Mouse (Mus musculus) brain, embryonic 18.5 days (tissue): ENCODE data around the gene Smndc1.
"Not testable (repeated sequence)": the region's sequence is repeated elsewhere in the genome, so short reads cannot be mapped to it uniquely, and the experiment has no call there.

ENCODE experiments used
- DNase-seq: peaks from one replicate; pipeline ENCODE4 v3.0.0-alpha.2; 2012; ENCODE audit warnings: low read depth, low spot score

Smndc1 gene

GRCm38 (mm10) chr19:53412149-53412848 lies 21.9 kb upstream of the Smndc1 start:
- no peak for DNase-seq

- DNase-seq: no peak
Measured at GRCm38 (mm10) chr19:53409663-53410307, 19.4 kb upstream of the Smndc1 start.

- DNase-seq: no peak
Measured at GRCm38 (mm10) chr19:53408398-53408797, 18.0 kb upstream of the Smndc1 start.

GRCm38 (mm10) chr19:53407350-53407749 lies 17.0 kb upstream of the Smndc1 start:
- DNase-seq: no peak

GRCm38 (mm10) chr19:53405810-53406209 lies 15.4 kb upstream of the Smndc1 start:
- no peak for DNase-seq

GRCm38 (mm10) chr19:53404837-53405356 lies 14.5 kb upstream of the Smndc1 start:
- DNase-seq: no peak

- DNase-seq: no peak
Measured at GRCm38 (mm10) chr19:53404219-53404836, 13.9 kb upstream of the Smndc1 start.

- no peak for DNase-seq
Measured at GRCm38 (mm10) chr19:53402741-53403432, 12.5 kb upstream of the Smndc1 start.

- DNase-seq: no peak
Measured at GRCm38 (mm10) chr19:53400332-53401110, 10.1 kb upstream of the Smndc1 start.

- no peak for DNase-seq
Measured at GRCm38 (mm10) chr19:53399213-53399612, 8.8 kb upstream of the Smndc1 start.

GRCm38 (mm10) chr19:53397451-53398233 lies 7.3 kb upstream of the Smndc1 start:
- no peak for DNase-seq

GRCm38 (mm10) chr19:53395805-53396204 lies 5.4 kb upstream of the Smndc1 start:
- DNase-seq: not testable (repeated sequence)

- DNase-seq: not testable (repeated sequence)
Measured at GRCm38 (mm10) chr19:53394956-53395355, 4.6 kb upstream of the Smndc1 start.

- peak; percentile 32 for DNase-seq
Measured at GRCm38 (mm10) chr19:53394552-53394951, 4.2 kb upstream of the Smndc1 start.

- no peak for DNase-seq
Measured at GRCm38 (mm10) chr19:53393646-53394045, 3.3 kb upstream of the Smndc1 start.

GRCm38 (mm10) chr19:53392781-53393343 lies 2.5 kb upstream of the Smndc1 start:
- no peak for DNase-seq

GRCm38 (mm10) chr19:53391787-53392186 lies 1.4 kb upstream of the Smndc1 start:
- no peak for DNase-seq

- DNase-seq: no peak
Measured at GRCm38 (mm10) chr19:53391386-53391785, 1.0 kb upstream of the Smndc1 start.

- DNase-seq: no peak
Measured at GRCm38 (mm10) chr19:53389851-53390431, 437 bp downstream of the Smndc1 start.

- no peak for DNase-seq
Measured at GRCm38 (mm10) chr19:53389417-53389816, 961 bp downstream of the Smndc1 start.
